Mouse (Mus musculus) embryonic facial prominence, embryonic 12.5 days (tissue): ENCODE data around the gene Hivep3. TPM values are rescaled to one million over a fixed set of nuclear protein-coding genes. Genes with fewer than 3 reads are reported as not detected.

Experiments
- ATAC-seq: fragments of 200-750 bp; cut with Nextera tagmentation; 2 replicates; pipeline ENCODE4 v1.8.0; 2017; ENCODE audit not compliant: insufficient number of reproducible peaks, insufficient read depth, low FRiP score, low TSS enrichment
- H3K27ac ChIP-seq: fragments of 300-500 bp; sonication (generic); 2 replicates; pipeline ENCODE4 v1.5.1; 2016; ENCODE audit warnings: mild to moderate bottlenecking
- H3K27me3 ChIP-seq: fragments of 300-500 bp; sonication (generic); 2 replicates; pipeline ENCODE4 v1.6.1; 2016; ENCODE audit warnings: mild to moderate bottlenecking, moderate library complexity
- H3K36me3 ChIP-seq: fragments of 300-500 bp; sonication (generic); 2 replicates; pipeline ENCODE4 v1.6.1; 2016; ENCODE audit warnings: mild to moderate bottlenecking
- H3K4me1 ChIP-seq: fragments of 300-500 bp; sonication (generic); 2 replicates; pipeline ENCODE4 v1.6.1; 2016
- H3K4me2 ChIP-seq: fragments of 300-500 bp; sonication (generic); replicated peaks from 2 replicates; pipeline ENCODE4 v1.6.1; 2016; ENCODE audit warnings: mild to moderate bottlenecking, moderate library complexity
- H3K4me3 ChIP-seq: fragments of 300-500 bp; sonication (generic); 2 replicates; pipeline ENCODE4 v1.5.1; 2016; ENCODE audit warnings: mild to moderate bottlenecking
- H3K9ac ChIP-seq: fragments of 300-500 bp; sonication (generic); 2 replicates; pipeline ENCODE4 v1.6.1; 2016; ENCODE audit warnings: mild to moderate bottlenecking, moderate library complexity
- H3K9me3 ChIP-seq: fragments of 300-500 bp; sonication (generic); 2 replicates; pipeline ENCODE4 v1.6.1; 2016; ENCODE audit warnings: mild to moderate bottlenecking, moderate library complexity
- WGBS: fragments of 180-500 bp; shearing (Covaris S2); methylation state at CpG from one replicate; pipeline ENCODE4 v1.1.7; 2016; 5-methylcytosine and 5-hydroxymethylcytosine counted together
- polyA plus RNA-seq: library from polyadenylated mRNA; unstranded; fragments of >200 nt; fragmentation: Nextera tagmentation; extraction: Ambion mirVana; gene quantifications from 2 replicates; pipeline ENCODE4 v1.2.1, GENCODE M21; 2016

Gene Hivep3
- polyA plus RNA-seq, 1 experiment from 2014 or later: 3.2 TPM

GRCm38 (mm10) chr4:119881292-119881691 lies 147.7 kb downstream of the Hivep3 start:
- ATAC-seq: no peak
- Histone ChIP-seq H3K27me3 (no peaks in the 10 kb centered on the region), H3K4me1 (0 out of 2 replicates have a peak, but pooled peaks cover 6% of the 10 kb centered on the region), H3K9me3 (no peaks in the 10 kb centered on the region), H3K36me3 (no peaks in the 10 kb centered on the region), H3K9ac (no peak overlapping the region), H3K4me2 (no peak overlapping the region), H3K4me3 (no peak overlapping the region), H3K27ac (no peak overlapping the region)
- WGBS: 82% methylated on average over 4 of the region's 4 CpGs

- Histone ChIP-seq H3K4me3 (no peak overlapping the region), H3K27ac (no peak overlapping the region), H3K36me3 (no peaks in the 10 kb centered on the region), H3K4me1 (0 out of 2 replicates have a peak, but pooled peaks cover 6% of the 10 kb centered on the region), H3K9ac (no peak overlapping the region), H3K9me3 (no peaks in the 10 kb centered on the region), H3K27me3 (no peaks in the 10 kb centered on the region), H3K4me2 (no peak overlapping the region)
- no peak for ATAC-seq
- 39% methylated on average over 4 of the region's 4 CpGs for WGBS
These were observed 148.8 kb downstream of the Hivep3 start for GRCm38 (mm10) chr4:119882401-119882800.

- H3K27ac ChIP-seq: no peak overlapping the region
- 42% methylated on average over 5 of the region's 5 CpGs for WGBS
- H3K9me3 ChIP-seq: no peaks in the 10 kb centered on the region
- H3K36me3 ChIP-seq: no peaks in the 10 kb centered on the region
- no peak overlapping the region for H3K4me2 ChIP-seq
- no peak overlapping the region for H3K4me3 ChIP-seq
- no peak for ATAC-seq
- H3K4me1 ChIP-seq: 0 out of 2 replicates have a peak, but pooled peaks cover 6% of the 10 kb centered on the region
- no peaks in the 10 kb centered on the region for H3K27me3 ChIP-seq
- no peak overlapping the region for H3K9ac ChIP-seq
These were observed 149.2 kb downstream of the Hivep3 start for GRCm38 (mm10) chr4:119882814-119883213.

GRCm38 (mm10) chr4:119886621-119887020 lies 153.0 kb downstream of the Hivep3 start:
- H3K4me1 ChIP-seq: 0 out of 2 replicates have a peak, but pooled peaks cover 6% of the 10 kb centered on the region
- no peak overlapping the region for H3K4me2 ChIP-seq
- no peaks in the 10 kb centered on the region for H3K9me3 ChIP-seq
- ATAC-seq: no peak
- WGBS: 43% methylated on average over 3 of the region's 3 CpGs
- H3K36me3 ChIP-seq: no peaks in the 10 kb centered on the region
- no peak overlapping the region for H3K9ac ChIP-seq
- no peaks in the 10 kb centered on the region for H3K27me3 ChIP-seq
- H3K4me3 ChIP-seq: no peak overlapping the region
- no peak overlapping the region for H3K27ac ChIP-seq

- no peak for ATAC-seq
- no peak overlapping the region for H3K27ac ChIP-seq
- 0 out of 2 replicates have a peak, but pooled peaks cover 3% of the 10 kb centered on the region for H3K4me1 ChIP-seq
- WGBS: 80% methylated on average over 6 of the region's 6 CpGs
- no peaks in the 10 kb centered on the region for H3K9me3 ChIP-seq
- H3K36me3 ChIP-seq: no peaks in the 10 kb centered on the region
- H3K4me2 ChIP-seq: no peak overlapping the region
- H3K4me3 ChIP-seq: no peak overlapping the region
- H3K27me3 ChIP-seq: no peaks in the 10 kb centered on the region
- H3K9ac ChIP-seq: no peak overlapping the region
These were observed 154.1 kb downstream of the Hivep3 start for GRCm38 (mm10) chr4:119887523-119888177.

GRCm38 (mm10) chr4:119889760-119890159 lies 156.2 kb downstream of the Hivep3 start:
- Histone ChIP-seq H3K27me3 (no peaks in the 10 kb centered on the region), H3K4me1 (no peaks in the 10 kb centered on the region), H3K4me2 (no peak overlapping the region), H3K4me3 (no peak overlapping the region), H3K36me3 (no peaks in the 10 kb centered on the region), H3K9ac (no peak overlapping the region), H3K9me3 (no peaks in the 10 kb centered on the region), H3K27ac (no peak overlapping the region)
- 73% methylated on average over 5 of the region's 5 CpGs for WGBS
- ATAC-seq: no peak

- Histone ChIP-seq H3K4me2 (no peak overlapping the region), H3K9ac (no peak overlapping the region), H3K27me3 (no peaks in the 10 kb centered on the region), H3K4me1 (no peaks in the 10 kb centered on the region), H3K9me3 (no peaks in the 10 kb centered on the region), H3K36me3 (no peaks in the 10 kb centered on the region), H3K4me3 (no peak overlapping the region), H3K27ac (no peak overlapping the region)
- ATAC-seq: no peak
- WGBS: 58% methylated on average over 5 of the region's 5 CpGs
These were observed 159.7 kb downstream of the Hivep3 start for GRCm38 (mm10) chr4:119893255-119893779.

GRCm38 (mm10) chr4:119894797-119895458 lies 161.3 kb downstream of the Hivep3 start:
- Histone ChIP-seq H3K9ac (no peak overlapping the region), H3K4me3 (no peak overlapping the region), H3K27ac (no peak overlapping the region), H3K36me3 (no peaks in the 10 kb centered on the region), H3K4me1 (no peaks in the 10 kb centered on the region), H3K9me3 (no peaks in the 10 kb centered on the region), H3K27me3 (no peaks in the 10 kb centered on the region), H3K4me2 (no peak overlapping the region)
- ATAC-seq: no peak
- WGBS: 64% methylated on average over 13 of the region's 13 CpGs

GRCm38 (mm10) chr4:119895504-119895903 lies 161.9 kb downstream of the Hivep3 start:
- Histone ChIP-seq H3K9me3 (no peaks in the 10 kb centered on the region), H3K27me3 (no peaks in the 10 kb centered on the region), H3K4me3 (no peak overlapping the region), H3K4me1 (no peaks in the 10 kb centered on the region), H3K4me2 (no peak overlapping the region), H3K9ac (no peak overlapping the region), H3K27ac (no peak overlapping the region), H3K36me3 (no peaks in the 10 kb centered on the region)
- 72% methylated on average over 5 of the region's 5 CpGs for WGBS
- no peak for ATAC-seq

GRCm38 (mm10) chr4:119896572-119896971 lies 163.0 kb downstream of the Hivep3 start:
- no peak overlapping the region for H3K4me3 ChIP-seq
- no peaks in the 10 kb centered on the region for H3K36me3 ChIP-seq
- no peaks in the 10 kb centered on the region for H3K9me3 ChIP-seq
- no peak overlapping the region for H3K27ac ChIP-seq
- H3K9ac ChIP-seq: no peak overlapping the region
- no peak overlapping the region for H3K4me2 ChIP-seq
- H3K27me3 ChIP-seq: no peaks in the 10 kb centered on the region
- no peaks in the 10 kb centered on the region for H3K4me1 ChIP-seq
- no peak for ATAC-seq
- WGBS: 67% methylated on average over 3 of the region's 3 CpGs

- no peaks in the 10 kb centered on the region for H3K27me3 ChIP-seq
- no peak overlapping the region for H3K4me2 ChIP-seq
- H3K27ac ChIP-seq: no peak overlapping the region
- no peaks in the 10 kb centered on the region for H3K9me3 ChIP-seq
- no peak overlapping the region for H3K4me3 ChIP-seq
- no peak overlapping the region for H3K9ac ChIP-seq
- no peak for ATAC-seq
- H3K4me1 ChIP-seq: no peaks in the 10 kb centered on the region
- H3K36me3 ChIP-seq: no peaks in the 10 kb centered on the region
- 71% methylated on average over 6 of the region's 6 CpGs for WGBS
These were observed 163.7 kb downstream of the Hivep3 start for GRCm38 (mm10) chr4:119897054-119897855.
